Mouse (Mus musculus): ENCODE results near the gene Tnfaip2. TPM values are rescaled to one million over a fixed set of nuclear protein-coding genes. Genes with fewer than 3 reads are reported as not detected.
A peak's percentile ranks its signal among the peaks of the same experiment; 100 is the strongest.

Tnfaip2 gene
- polyA plus RNA-seq, 1 experiment from 2014 or later, result 1.1 TPM

DNA sequence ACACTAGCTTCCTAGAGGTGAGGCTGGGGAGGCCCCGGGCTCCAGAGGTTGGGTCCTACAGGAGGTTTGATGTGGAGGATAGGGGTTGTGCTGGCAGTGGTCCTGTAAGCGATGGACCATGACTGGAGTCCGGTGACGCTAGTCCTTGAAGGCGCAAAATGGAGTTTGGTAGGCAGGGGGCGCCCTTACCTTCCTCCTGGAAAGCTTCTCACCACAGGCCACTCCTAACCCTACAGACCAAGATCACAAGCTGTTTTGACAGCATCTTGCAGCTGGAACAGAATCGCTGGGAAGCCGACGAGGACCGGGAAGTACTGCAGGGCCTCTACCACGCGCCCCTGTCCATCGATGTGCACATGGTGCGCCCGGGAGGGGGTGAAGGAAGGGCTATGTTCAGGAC lies 17.0 kb upstream of the Tnfaip2 start:
- Histone ChIP-seq H3K36me3 (ENCODE audit: control insufficient read depth, insufficient read depth, low read length) (no peaks in the 10 kb centered on the region), H3K27me3 (replicated peaks; ENCODE audit: control insufficient read depth, insufficient read depth, low read length) (peaks cover 81% of the 10 kb centered on the region), H3K9me3 (replicated peaks; ENCODE audit: control insufficient read depth, low read length) (no peaks in the 10 kb centered on the region), H3K4me3 (ENCODE audit: low read depth, low read length) (no peak overlapping the region), H3K4me1 (ENCODE audit: control insufficient read depth, insufficient read depth, low read length) (peaks cover 14% of the 10 kb centered on the region), H3K27ac (ENCODE audit: low read depth, low read length) (no peak overlapping the region), H3K4me2 (ENCODE audit: low read length) (no peak overlapping the region), H3K9ac (ENCODE audit: low read length) (no peak overlapping the region)
- DNase-seq (ENCODE audit: low spot score) (peak; percentile 74), ATAC-seq (no peak; the same call in 1 of the 2 replicates)
- 2% methylated on average over 15 of the region's 15 CpGs for whole genome bisulfite sequencing

GRCm38 (mm10) chr12:111425789-111426460 lies 16.3 kb upstream of the Tnfaip2 start:
- H3K27ac ChIP-seq (ENCODE audit: low read depth, low read length), result no peak overlapping the region
- ATAC-seq, result peak; percentile 73
- peaks cover 14% of the 10 kb centered on the region for H3K4me1 ChIP-seq (ENCODE audit: control insufficient read depth, insufficient read depth, low read length)
- no peak overlapping the region for H3K9ac ChIP-seq (ENCODE audit: low read length)
- peaks cover 85% of the 10 kb centered on the region for H3K27me3 ChIP-seq (replicated peaks; ENCODE audit: control insufficient read depth, insufficient read depth, low read length)
- WGBS, result 17% methylated on average over 29 of the region's 29 CpGs
- H3K9me3 ChIP-seq (replicated peaks; ENCODE audit: control insufficient read depth, low read length), result no peaks in the 10 kb centered on the region
- DNase-seq (ENCODE audit: low spot score), result peak; percentile 87
- H3K4me2 ChIP-seq (ENCODE audit: low read length), result no peak overlapping the region
- H3K36me3 ChIP-seq (ENCODE audit: control insufficient read depth, insufficient read depth, low read length), result no peaks in the 10 kb centered on the region
- no peak overlapping the region for H3K4me3 ChIP-seq (ENCODE audit: low read depth, low read length)

DNA sequence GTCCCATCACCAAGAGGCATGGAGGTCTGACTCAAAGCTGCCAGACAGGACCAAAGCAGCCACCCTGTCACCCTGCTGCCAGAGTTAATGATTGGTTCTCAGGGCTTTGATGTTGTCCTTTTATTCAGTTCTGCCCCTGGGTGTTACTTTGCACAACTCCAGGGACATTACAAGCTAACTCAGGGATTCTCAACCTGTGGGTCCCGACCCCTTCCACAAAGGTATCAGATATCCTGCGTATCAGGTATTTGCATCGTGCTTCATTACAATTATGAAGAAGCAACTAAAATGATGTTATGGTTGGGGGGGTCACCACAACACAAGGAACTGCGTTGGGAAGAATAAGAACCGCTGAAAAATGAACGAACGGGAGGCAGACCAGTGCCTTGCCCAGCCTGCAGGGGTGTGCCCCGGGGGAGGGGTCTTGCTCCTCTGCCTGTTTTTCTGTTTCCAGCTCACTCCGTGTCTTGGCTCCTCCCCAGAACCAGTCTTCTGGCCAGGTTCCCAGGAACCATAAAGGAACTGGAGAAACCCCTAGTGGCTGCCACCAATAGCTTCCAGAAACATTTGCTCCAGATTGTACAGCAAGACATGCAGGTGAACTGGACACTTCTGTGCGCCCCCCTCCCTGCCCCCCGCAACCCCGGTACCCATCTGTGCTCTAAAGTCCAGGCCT lies 14.7 kb upstream of the Tnfaip2 start:
- no peaks in the 10 kb centered on the region for H3K9me3 ChIP-seq (replicated peaks; ENCODE audit: control insufficient read depth, low read length)
- 43% methylated on average over 12 of the region's 12 CpGs for WGBS
- no peak overlapping the region for H3K4me2 ChIP-seq (ENCODE audit: low read length)
- H3K27ac ChIP-seq (ENCODE audit: low read depth, low read length), result no peak overlapping the region
- peaks cover 14% of the 10 kb centered on the region for H3K4me1 ChIP-seq (ENCODE audit: control insufficient read depth, insufficient read depth, low read length)
- H3K9ac ChIP-seq (ENCODE audit: low read length), result no peak overlapping the region
- no peak overlapping the region for H3K4me3 ChIP-seq (ENCODE audit: low read depth, low read length)
- peaks cover 84% of the 10 kb centered on the region for H3K27me3 ChIP-seq (replicated peaks; ENCODE audit: control insufficient read depth, insufficient read depth, low read length)
- H3K36me3 ChIP-seq (ENCODE audit: control insufficient read depth, insufficient read depth, low read length), result no peaks in the 10 kb centered on the region
- ATAC-seq (no peak), DNase-seq (ENCODE audit: low spot score) (peak; percentile 80)

GRCm38 (mm10) chr12:111428364-111428763 lies 13.9 kb upstream of the Tnfaip2 start:
- no peak overlapping the region for H3K27ac ChIP-seq (ENCODE audit: low read depth, low read length)
- WGBS, result 20% methylated on average over 8 of the region's 8 CpGs

GRCm38 (mm10) chr12:111428961-111429911 lies 13.0 kb upstream of the Tnfaip2 start:
- no peaks in the 10 kb centered on the region for H3K9me3 ChIP-seq (replicated peaks; ENCODE audit: control insufficient read depth, low read length)
- WGBS, result under 1% methylated on average over 40 of the region's 40 CpGs
- H3K36me3 ChIP-seq (ENCODE audit: control insufficient read depth, insufficient read depth, low read length), result no peaks in the 10 kb centered on the region
- H3K27me3 ChIP-seq (replicated peaks; ENCODE audit: control insufficient read depth, insufficient read depth, low read length), result peaks cover 67% of the 10 kb centered on the region
- no peak overlapping the region for H3K27ac ChIP-seq (ENCODE audit: low read depth, low read length)
- peaks cover 14% of the 10 kb centered on the region for H3K4me1 ChIP-seq (ENCODE audit: control insufficient read depth, insufficient read depth, low read length)
- DNase-seq (ENCODE audit: low spot score) (peak; percentile 70), ATAC-seq (no peak)
- peak overlapping the region; percentile 31 for H3K4me3 ChIP-seq (ENCODE audit: low read depth, low read length)
- peak overlapping the region; percentile 54 for H3K4me2 ChIP-seq (ENCODE audit: low read length)
- H3K9ac ChIP-seq (ENCODE audit: low read length), result peak overlapping the region; percentile 47

More at GRCm38 (mm10) chr12:111428364-111428763, 13.9 kb upstream of the Tnfaip2 start:
- DNase-seq (ENCODE audit: low spot score) (no peak), ATAC-seq (no peak)
- Histone ChIP-seq H3K4me2 (ENCODE audit: low read length) (no peak overlapping the region), H3K4me1 (ENCODE audit: control insufficient read depth, insufficient read depth, low read length) (peaks cover 14% of the 10 kb centered on the region), H3K4me3 (ENCODE audit: low read depth, low read length) (no peak overlapping the region), H3K27me3 (replicated peaks; ENCODE audit: control insufficient read depth, insufficient read depth, low read length) (peaks cover 76% of the 10 kb centered on the region), H3K36me3 (ENCODE audit: control insufficient read depth, insufficient read depth, low read length) (no peaks in the 10 kb centered on the region), H3K9me3 (replicated peaks; ENCODE audit: control insufficient read depth, low read length) (no peaks in the 10 kb centered on the region), H3K9ac (ENCODE audit: low read length) (no peak overlapping the region)

GRCm38 (mm10) chr12:111430049-111430867 lies 12.0 kb upstream of the Tnfaip2 start:
- DNase-seq (ENCODE audit: low spot score), result no peak
- H3K4me3 ChIP-seq (ENCODE audit: low read depth, low read length), result peak overlapping the region; percentile 31
- ATAC-seq, result no peak
- H3K27me3 ChIP-seq (replicated peaks; ENCODE audit: control insufficient read depth, insufficient read depth, low read length), result peaks cover 58% of the 10 kb centered on the region
- H3K27ac ChIP-seq (ENCODE audit: low read depth, low read length), result no peak overlapping the region
- no peak overlapping the region; the same call in 1 of the 2 replicates for H3K9ac ChIP-seq (ENCODE audit: low read length)
- peaks cover 14% of the 10 kb centered on the region for H3K4me1 ChIP-seq (ENCODE audit: control insufficient read depth, insufficient read depth, low read length)
- H3K36me3 ChIP-seq (ENCODE audit: control insufficient read depth, insufficient read depth, low read length), result no peaks in the 10 kb centered on the region
- peak overlapping the region; percentile 54 for H3K4me2 ChIP-seq (ENCODE audit: low read length)
- WGBS, result 16% methylated on average over 27 of the region's 27 CpGs
- H3K9me3 ChIP-seq (replicated peaks; ENCODE audit: control insufficient read depth, low read length), result no peaks in the 10 kb centered on the region

DNA sequence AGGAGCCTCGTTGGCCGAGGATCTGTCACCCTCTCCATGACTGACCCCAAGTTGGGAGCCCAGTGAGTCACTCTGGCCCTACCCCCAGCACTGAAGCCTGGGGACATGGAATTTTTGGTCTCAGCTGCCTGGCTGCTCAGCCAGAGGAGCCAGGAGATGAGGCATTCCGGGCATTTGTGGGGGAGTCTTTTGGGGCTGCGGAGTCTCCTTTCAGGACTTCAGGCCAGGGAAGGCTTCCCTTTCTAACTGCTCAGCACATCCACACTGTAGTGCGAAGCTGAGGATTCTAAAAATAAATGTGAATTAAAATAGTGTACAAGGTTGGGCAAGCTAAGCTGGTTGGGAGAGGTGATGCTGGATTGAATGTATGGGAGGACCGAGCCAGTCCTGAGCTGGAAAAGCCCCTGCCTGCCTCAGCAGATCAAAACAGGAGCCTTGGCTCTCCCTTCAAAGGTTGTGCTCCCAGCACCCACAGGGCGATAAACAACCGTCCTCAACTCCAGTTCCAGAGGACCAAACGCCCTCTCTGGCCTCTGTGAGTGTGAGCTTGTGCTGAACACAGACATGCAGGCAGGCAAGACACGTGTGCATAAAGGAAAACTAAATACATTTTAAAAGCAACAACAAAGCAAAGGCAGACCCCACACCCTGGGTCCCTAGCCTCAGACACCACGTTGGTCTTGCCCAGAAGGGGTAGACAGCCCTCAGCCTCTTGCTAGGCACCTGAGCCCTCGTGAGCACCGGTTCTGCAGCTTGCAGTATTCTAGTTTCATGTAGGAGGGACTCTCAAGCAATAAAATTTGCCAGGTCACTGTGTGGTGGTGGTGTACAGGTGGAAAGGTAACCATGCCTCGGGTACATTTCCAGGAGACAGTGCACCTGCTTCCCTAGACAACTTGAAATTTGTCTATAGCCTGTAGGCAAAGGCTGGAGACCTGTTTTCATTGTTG lies 11.1 kb upstream of the Tnfaip2 start:
- H3K4me2 ChIP-seq (ENCODE audit: low read length), result no peak overlapping the region
- peaks cover 14% of the 10 kb centered on the region for H3K4me1 ChIP-seq (ENCODE audit: control insufficient read depth, insufficient read depth, low read length)
- ATAC-seq, result no peak

More for the DNA sequence above, 11.1 kb upstream of the Tnfaip2 start:
- no peak for DNase-seq (ENCODE audit: low spot score)
- peaks cover 50% of the 10 kb centered on the region for H3K27me3 ChIP-seq (replicated peaks; ENCODE audit: control insufficient read depth, insufficient read depth, low read length)
- no peaks in the 10 kb centered on the region for H3K36me3 ChIP-seq (ENCODE audit: control insufficient read depth, insufficient read depth, low read length)
- 0 out of 2 replicates have a peak overlapping the region, but pooled peaks have one; percentile 9 for H3K27ac ChIP-seq (ENCODE audit: low read depth, low read length)
- H3K4me3 ChIP-seq (ENCODE audit: low read depth, low read length), result no peak overlapping the region
- no peak overlapping the region for H3K9ac ChIP-seq (ENCODE audit: low read length)
- WGBS, result 26% methylated on average over 14 of the region's 14 CpGs
- no peaks in the 10 kb centered on the region for H3K9me3 ChIP-seq (replicated peaks; ENCODE audit: control insufficient read depth, low read length)

All from forebrain, embryonic 14.5 days (tissue).